Mouse (Mus musculus) kidney, postnatal 0 days (tissue): ENCODE results near the gene Cox10. TPM values are rescaled to one million over a fixed set of nuclear protein-coding genes. Genes with fewer than 3 reads are reported as not detected.

Experiments used
- ATAC-seq: fragments of 200-750 bp; cut with Nextera tagmentation; replicated peaks from 2 replicates; pipeline ENCODE4 v1.8.0; 2017; ENCODE audit warnings: low read depth, moderate number of reproducible peaks, moderate TSS enrichment, moderate library complexity; ENCODE audit not compliant: low FRiP score
- DNase-seq: peaks from one replicate; pipeline ENCODE4 v3.0.0-alpha.2; 2016; ENCODE audit warnings: low spot score
- H3K27ac ChIP-seq: fragments of 300-500 bp; sonication (generic); 2 replicates; pipeline ENCODE4 v1.5.1; 2014; ENCODE audit warnings: mild to moderate bottlenecking
- H3K27me3 ChIP-seq: fragments of 300-500 bp; sonication (generic); 2 replicates; pipeline ENCODE4 v1.6.1; 2014; ENCODE audit warnings: low read length, mixed read lengths; ENCODE audit not compliant: insufficient read depth
- H3K36me3 ChIP-seq: fragments of 300-500 bp; sonication (generic); 2 replicates; pipeline ENCODE4 v1.6.1; 2014; ENCODE audit warnings: low read length, mixed read lengths; ENCODE audit not compliant: insufficient read depth
- H3K4me1 ChIP-seq: fragments of 300-500 bp; sonication (generic); replicated peaks from 2 replicates; pipeline ENCODE4 v1.6.1; 2014; ENCODE audit warnings: antibody characterized with exemption, low read length, mixed read lengths; ENCODE audit not compliant: insufficient read depth
- H3K4me2 ChIP-seq: fragments of 300-500 bp; sonication (generic); 2 replicates; pipeline ENCODE4 v1.6.1; 2014; ENCODE audit warnings: mild to moderate bottlenecking, low read length, moderate library complexity, mixed read lengths
- H3K4me3 ChIP-seq: fragments of 300-500 bp; sonication (generic); replicated peaks from 2 replicates; pipeline ENCODE4 v1.5.1; 2014; ENCODE audit warnings: low read depth, low read length
- H3K9ac ChIP-seq: fragments of 300-500 bp; sonication (generic); 2 replicates; pipeline ENCODE4 v1.6.1; 2014; ENCODE audit warnings: low read depth, low read length
- H3K9me3 ChIP-seq: fragments of 300-500 bp; sonication (generic); replicated peaks from 2 replicates; pipeline ENCODE4 v1.6.1; 2016; ENCODE audit warnings: low read length, inconsistent platforms, mixed read lengths
- CTCF ChIP-seq: IDR thresholded peaks from 2 replicates; pipeline ENCODE4 v1.5.1; 2016; ENCODE audit warnings: antibody characterized with exemption, low read depth, mild to moderate bottlenecking, moderate library complexity
- WGBS: fragments of 180-500 bp; shearing (Covaris S2); extraction: QIAGEN DNeasy Blood & Tissue Kit; methylation state at CpG from one replicate; pipeline ENCODE4 v1.1.7; 2014; 5-methylcytosine and 5-hydroxymethylcytosine counted together
- polyA plus RNA-seq: library from polyadenylated mRNA; unstranded; fragments of >200 nt; fragmentation: Nextera tagmentation; extraction: Ambion mirVana; gene quantifications from 2 replicates; pipeline ENCODE4 v1.2.1, GENCODE M21; 2015

Cox10 gene
- polyA plus RNA-seq, 1 experiment from 2014 or later: 26.8 TPM

- Histone ChIP-seq H3K9ac (no peak overlapping the region), H3K27ac (no peak overlapping the region), H3K9me3 (no peaks in the 10 kb centered on the region), H3K4me2 (no peak overlapping the region), H3K4me3 (no peak overlapping the region), H3K27me3 (no peaks in the 10 kb centered on the region), H3K36me3 (no peaks in the 10 kb centered on the region), H3K4me1 (no peaks in the 10 kb centered on the region)
- DNase-seq: no peak
- WGBS: 94% methylated on average over 4 of the region's 4 CpGs
- no peak for ATAC-seq
- no peak for TF ChIP-seq CTCF
Observed at GRCm38 (mm10) chr11:64076212-64076611, 3.1 kb downstream of the Cox10 start.

GRCm38 (mm10) chr11:64073379-64073778 lies 5.9 kb downstream of the Cox10 start:
- Histone ChIP-seq H3K27ac (no peak overlapping the region), H3K36me3 (peaks cover 18% of the 10 kb centered on the region; the same call in 1 of the 2 replicates), H3K9ac (no peak overlapping the region), H3K9me3 (no peaks in the 10 kb centered on the region), H3K4me2 (no peak overlapping the region), H3K4me1 (no peaks in the 10 kb centered on the region), H3K4me3 (no peak overlapping the region), H3K27me3 (no peaks in the 10 kb centered on the region)
- 53% methylated on average over 4 of the region's 4 CpGs for WGBS
- DNase-seq: no peak
- no peak for TF ChIP-seq CTCF
- no peak for ATAC-seq

GRCm38 (mm10) chr11:64071536-64071935 lies 7.7 kb downstream of the Cox10 start:
- ATAC-seq (no peak), DNase-seq (no peak)
- H3K9me3 ChIP-seq: no peaks in the 10 kb centered on the region
- no peak overlapping the region for H3K27ac ChIP-seq
- 94% methylated on average over 12 of the region's 12 CpGs for WGBS
- no peak overlapping the region for H3K4me3 ChIP-seq
- H3K36me3 ChIP-seq: peaks cover 21% of the 10 kb centered on the region; the same call in 1 of the 2 replicates
- H3K4me2 ChIP-seq: no peak overlapping the region
- no peak for TF ChIP-seq CTCF
- H3K4me1 ChIP-seq: no peaks in the 10 kb centered on the region
- no peak overlapping the region for H3K9ac ChIP-seq
- no peaks in the 10 kb centered on the region for H3K27me3 ChIP-seq

GRCm38 (mm10) chr11:64066001-64066400 lies 13.3 kb downstream of the Cox10 start:
- no peaks in the 10 kb centered on the region for H3K27me3 ChIP-seq
- no peak overlapping the region for H3K4me2 ChIP-seq
- no peak for ATAC-seq
- no peak for TF ChIP-seq CTCF
- DNase-seq: no peak
- H3K4me3 ChIP-seq: no peak overlapping the region
- peaks cover 19% of the 10 kb centered on the region; the same call in 1 of the 2 replicates for H3K36me3 ChIP-seq
- no peaks in the 10 kb centered on the region for H3K4me1 ChIP-seq
- no peak overlapping the region for H3K9ac ChIP-seq
- WGBS: 81% methylated on average over 2 of the region's 2 CpGs
- H3K9me3 ChIP-seq: no peaks in the 10 kb centered on the region
- no peak overlapping the region for H3K27ac ChIP-seq

- no peaks in the 10 kb centered on the region for H3K4me1 ChIP-seq
- no peaks in the 10 kb centered on the region for H3K27me3 ChIP-seq
- H3K9me3 ChIP-seq: no peaks in the 10 kb centered on the region
- no peak overlapping the region for H3K27ac ChIP-seq
- no peak for DNase-seq
- no peak for TF ChIP-seq CTCF
- H3K36me3 ChIP-seq: 0 out of 2 replicates have a peak, but pooled peaks cover 9% of the 10 kb centered on the region
- 75% methylated on average over 3 of the region's 3 CpGs for WGBS
- ATAC-seq: no peak
- H3K9ac ChIP-seq: no peak overlapping the region
- H3K4me2 ChIP-seq: no peak overlapping the region
- H3K4me3 ChIP-seq: no peak overlapping the region
Observed at GRCm38 (mm10) chr11:64063130-64063529, 16.1 kb downstream of the Cox10 start.

- Histone ChIP-seq H3K4me3 (no peak overlapping the region), H3K9ac (no peak overlapping the region), H3K9me3 (no peaks in the 10 kb centered on the region), H3K4me1 (no peaks in the 10 kb centered on the region), H3K27ac (no peak overlapping the region), H3K4me2 (no peak overlapping the region), H3K27me3 (no peaks in the 10 kb centered on the region), H3K36me3 (0 out of 2 replicates have a peak, but pooled peaks cover 7% of the 10 kb centered on the region)
- WGBS: 96% methylated on average over 4 of the region's 4 CpGs
- no peak for DNase-seq
- no peak for ATAC-seq
- TF ChIP-seq CTCF: no peak
Observed at GRCm38 (mm10) chr11:64062226-64062625, 17.0 kb downstream of the Cox10 start.

GRCm38 (mm10) chr11:64059305-64059704 lies 20.0 kb downstream of the Cox10 start:
- TF ChIP-seq CTCF: no peak
- ATAC-seq: no peak
- Histone ChIP-seq H3K27me3 (no peaks in the 10 kb centered on the region), H3K9ac (no peak overlapping the region), H3K4me3 (no peak overlapping the region), H3K36me3 (peaks cover 6% of the 10 kb centered on the region; the same call in 1 of the 2 replicates), H3K9me3 (no peaks in the 10 kb centered on the region), H3K4me1 (no peaks in the 10 kb centered on the region), H3K27ac (no peak overlapping the region), H3K4me2 (no peak overlapping the region)
- WGBS: 84% methylated on average over 2 of the region's 2 CpGs
- DNase-seq: no peak
